Mouse (Mus musculus): Measurements from ENCODE around the gene Pknox1. TPM values are rescaled to one million over a fixed set of nuclear protein-coding genes. Genes with fewer than 3 reads are reported as not detected.

The Pknox1 gene
- polyA plus RNA-seq, 1 experiment: 14.3 TPM

GRCm38 (mm10) chr17:31565141-31566056 is 865 bp downstream of the Pknox1 start:
- Histone ChIP-seq H3K4me1 (ENCODE audit: control insufficient read depth, insufficient read depth, low read length) (peaks cover 17% of the 10 kb centered on the region), H3K27ac (ENCODE audit: insufficient read depth, low read depth, low read length) (peak overlapping the region; percentile 50), H3K4me3 (ENCODE audit: insufficient read depth, low read length) (peak overlapping the region; percentile 88)
- TF ChIP-seq POLR2A (IDR thresholded peaks at IDR 0.05; ENCODE audit: borderline replicate concordance, low read depth, low read length): no peak
- TF ChIP-seq CTCF (IDR thresholded peaks at IDR 0.05; ENCODE audit: low read depth, low read length): no peak

- H3K4me1 ChIP-seq (ENCODE audit: control insufficient read depth, insufficient read depth, low read length): peaks cover 17% of the 10 kb centered on the region
- no peak overlapping the region for H3K27ac ChIP-seq (ENCODE audit: insufficient read depth, low read depth, low read length)
These were observed 1.7 kb downstream of the Pknox1 start for GRCm38 (mm10) chr17:31566276-31566675.

GRCm38 (mm10) chr17:31569756-31570155 is 5.2 kb downstream of the Pknox1 start:
- no peak for TF ChIP-seq POLR2A (IDR thresholded peaks at IDR 0.05; ENCODE audit: borderline replicate concordance, low read depth, low read length)
- no peak for TF ChIP-seq CTCF (IDR thresholded peaks at IDR 0.05; ENCODE audit: low read depth, low read length)
- no peak overlapping the region for H3K4me3 ChIP-seq (ENCODE audit: insufficient read depth, low read length)
- no peak overlapping the region for H3K27ac ChIP-seq (ENCODE audit: insufficient read depth, low read depth, low read length)
- H3K4me1 ChIP-seq (ENCODE audit: control insufficient read depth, insufficient read depth, low read length): peaks cover 25% of the 10 kb centered on the region

More at GRCm38 (mm10) chr17:31566276-31566675, 1.7 kb downstream of the Pknox1 start:
- TF ChIP-seq POLR2A (IDR thresholded peaks at IDR 0.05; ENCODE audit: borderline replicate concordance, low read depth, low read length) (no peak), CTCF (IDR thresholded peaks at IDR 0.05; ENCODE audit: low read depth, low read length) (no peak)
- H3K4me3 ChIP-seq (ENCODE audit: insufficient read depth, low read length): peak overlapping the region; percentile 5; the same call in 1 of the 2 replicates

DNA sequence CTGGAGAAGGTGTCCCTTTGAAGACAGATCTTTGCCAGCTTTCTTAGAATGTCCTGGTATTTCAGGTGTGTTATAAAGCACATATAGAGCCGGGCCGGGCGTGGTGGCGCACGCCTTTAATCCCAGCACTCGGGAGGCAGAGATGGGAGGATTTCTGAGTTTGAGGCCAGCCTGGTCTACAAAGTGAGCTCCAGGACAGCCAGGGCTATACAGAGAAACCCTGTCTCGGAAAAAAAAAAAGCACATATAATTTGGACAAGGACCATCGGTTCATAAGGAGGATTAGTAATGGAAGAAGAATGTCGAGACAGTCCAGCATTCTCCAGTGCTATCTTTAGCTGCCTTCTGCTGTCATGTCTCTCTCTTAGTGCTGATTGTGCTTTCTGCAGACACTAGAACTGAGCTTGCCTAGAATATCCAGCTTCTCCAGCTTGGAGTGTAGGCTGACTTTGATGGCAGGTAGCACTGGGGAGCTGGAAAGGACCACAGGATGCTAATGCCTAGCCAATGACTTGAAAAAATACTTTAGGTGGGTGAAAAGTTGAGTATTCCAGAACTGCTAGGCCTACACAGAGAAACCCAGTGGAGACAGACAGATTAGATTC is 5.9 kb downstream of the Pknox1 start:
- peaks cover 26% of the 10 kb centered on the region for H3K4me1 ChIP-seq (ENCODE audit: control insufficient read depth, insufficient read depth, low read length)
- H3K4me3 ChIP-seq (ENCODE audit: insufficient read depth, low read length): no peak overlapping the region
- no peak for TF ChIP-seq CTCF (IDR thresholded peaks at IDR 0.05; ENCODE audit: low read depth, low read length)
- no peak overlapping the region for H3K27ac ChIP-seq (ENCODE audit: insufficient read depth, low read depth, low read length)

DNA sequence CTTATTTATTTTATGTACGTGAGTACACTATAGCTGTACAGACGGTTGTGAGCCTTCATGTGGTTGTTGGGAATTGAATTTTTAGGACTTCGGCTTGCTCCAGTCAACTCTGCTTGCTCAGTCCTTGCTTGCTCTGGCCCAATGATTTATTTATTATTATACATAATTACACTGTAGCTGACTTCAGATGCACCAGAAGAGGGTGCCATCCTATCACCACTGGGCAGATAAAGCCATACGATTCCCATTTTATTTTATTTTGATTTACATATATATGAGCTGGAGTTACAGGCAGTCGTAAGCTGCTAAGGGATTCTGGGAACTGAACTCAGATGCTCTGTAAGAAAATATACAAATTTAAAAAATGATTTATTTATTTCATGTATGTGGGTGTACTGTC is 7.2 kb downstream of the Pknox1 start:
- no peak for TF ChIP-seq CTCF (IDR thresholded peaks at IDR 0.05; ENCODE audit: low read depth, low read length)
- no peak for TF ChIP-seq POLR2A (IDR thresholded peaks at IDR 0.05; ENCODE audit: borderline replicate concordance, low read depth, low read length)
- peaks cover 28% of the 10 kb centered on the region for H3K4me1 ChIP-seq (ENCODE audit: control insufficient read depth, insufficient read depth, low read length)
- H3K4me3 ChIP-seq (ENCODE audit: insufficient read depth, low read length): no peak overlapping the region
- H3K27ac ChIP-seq (ENCODE audit: insufficient read depth, low read depth, low read length): no peak overlapping the region

DNA sequence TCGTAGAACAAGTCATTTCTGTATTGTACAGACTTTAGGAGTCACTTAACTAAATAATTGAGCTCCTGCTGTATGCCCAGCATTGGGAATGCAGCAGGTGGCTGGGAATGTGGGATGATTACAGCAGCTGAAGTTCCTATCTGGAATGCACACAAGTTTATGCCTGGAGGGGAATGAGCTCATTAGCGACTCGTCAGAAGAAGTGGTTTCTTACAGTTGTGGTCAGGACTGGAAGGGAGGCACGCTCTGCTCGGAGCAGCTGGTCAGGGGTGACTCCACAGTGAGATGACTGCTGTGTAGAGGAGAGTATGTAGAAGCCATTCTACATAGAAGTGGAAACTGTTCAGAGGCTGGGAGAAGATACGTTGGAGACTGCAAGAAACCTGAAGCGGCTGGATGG is 10.1 kb downstream of the Pknox1 start:
- peaks cover 25% of the 10 kb centered on the region for H3K4me1 ChIP-seq (ENCODE audit: control insufficient read depth, insufficient read depth, low read length)
- TF ChIP-seq POLR2A (IDR thresholded peaks at IDR 0.05; ENCODE audit: borderline replicate concordance, low read depth, low read length) (no peak), CTCF (IDR thresholded peaks at IDR 0.05; ENCODE audit: low read depth, low read length) (no peak)
- H3K4me3 ChIP-seq (ENCODE audit: insufficient read depth, low read length): no peak overlapping the region
- no peak overlapping the region for H3K27ac ChIP-seq (ENCODE audit: insufficient read depth, low read depth, low read length)

- no peak overlapping the region for H3K4me3 ChIP-seq (ENCODE audit: insufficient read depth, low read length)
- H3K4me1 ChIP-seq (ENCODE audit: control insufficient read depth, insufficient read depth, low read length): peaks cover 27% of the 10 kb centered on the region
- H3K27ac ChIP-seq (ENCODE audit: insufficient read depth, low read depth, low read length): no peak overlapping the region
- TF ChIP-seq POLR2A (IDR thresholded peaks at IDR 0.05; ENCODE audit: borderline replicate concordance, low read depth, low read length) (no peak), CTCF (IDR thresholded peaks at IDR 0.05; ENCODE audit: low read depth, low read length) (no peak)
These were observed 12.1 kb downstream of the Pknox1 start for GRCm38 (mm10) chr17:31576394-31577175.

GRCm38 (mm10) chr17:31580344-31580743 is 15.8 kb downstream of the Pknox1 start:
- Histone ChIP-seq H3K4me1 (ENCODE audit: control insufficient read depth, insufficient read depth, low read length) (peaks cover 35% of the 10 kb centered on the region), H3K27ac (ENCODE audit: insufficient read depth, low read depth, low read length) (no peak overlapping the region), H3K4me3 (ENCODE audit: insufficient read depth, low read length) (no peak overlapping the region)
- TF ChIP-seq POLR2A (IDR thresholded peaks at IDR 0.05; ENCODE audit: borderline replicate concordance, low read depth, low read length) (no peak), CTCF (IDR thresholded peaks at IDR 0.05; ENCODE audit: low read depth, low read length) (no peak)

GRCm38 (mm10) chr17:31583185-31583584 is 18.7 kb downstream of the Pknox1 start:
- H3K4me3 ChIP-seq (ENCODE audit: insufficient read depth, low read length): no peak overlapping the region
- TF ChIP-seq POLR2A (IDR thresholded peaks at IDR 0.05; ENCODE audit: borderline replicate concordance, low read depth, low read length): no peak
- no peak for TF ChIP-seq CTCF (IDR thresholded peaks at IDR 0.05; ENCODE audit: low read depth, low read length)
- no peak overlapping the region for H3K27ac ChIP-seq (ENCODE audit: insufficient read depth, low read depth, low read length)
- H3K4me1 ChIP-seq (ENCODE audit: control insufficient read depth, insufficient read depth, low read length): peaks cover 23% of the 10 kb centered on the region
